Mouse (Mus musculus) kidney, adult 2 months (tissue): ENCODE measurements around the gene St8sia1.

ENCODE experiments used
- CTCF ChIP-seq: fragments of 200-500 bp; conservative IDR thresholded peaks from 2 replicates; pipeline ENCODE4 v1.5.1; 2011; ENCODE audit warnings: low read depth, mild to moderate bottlenecking, control low read depth, low read length, moderate library complexity, mixed read lengths; ENCODE audit not compliant: insufficient read depth, insufficient read length
- POLR2A ChIP-seq: fragments of 200-500 bp; IDR thresholded peaks from one replicate; pipeline ENCODE4 v1.6.1; 2011; ENCODE audit warnings: low read depth, low read length, control low read depth

DNA sequence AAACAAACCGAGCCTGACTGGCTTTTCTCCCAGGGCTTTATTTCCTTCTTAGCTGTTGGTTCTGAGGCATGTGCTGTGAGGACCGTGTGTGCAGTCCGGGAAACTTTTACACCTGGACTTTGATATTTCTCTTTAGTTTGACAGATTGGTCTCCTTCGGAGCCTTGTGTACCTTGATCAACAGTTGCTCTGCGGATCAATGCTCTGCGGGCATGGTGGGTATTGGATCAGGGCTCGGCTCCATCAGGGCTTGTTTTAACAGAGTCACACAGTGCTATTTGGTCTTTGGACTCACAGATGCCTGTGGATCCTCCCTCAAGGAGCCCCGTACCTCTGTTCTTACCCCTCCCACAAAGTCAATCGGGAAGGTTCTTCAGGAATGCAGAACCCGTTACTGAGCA lies 150.2 kb downstream of the St8sia1 start:
- TF ChIP-seq CTCF (no peak), POLR2A (no peak)
